Mouse (Mus musculus) ES-Bruce4 (cell line): ENCODE measurements at regions not wholly inside any gene's neighbourhood (a gene's known extent, or its start where the extent isn't known, plus 50 kb on each side); places are given as distances from the start of the nearest gene placed in this dataset.

Experiments used
- CTCF ChIP-seq: IDR thresholded peaks from one replicate; pipeline ENCODE4 v1.8.1; 2011; ENCODE audit warnings: low read depth, low read length
- EP300 ChIP-seq: IDR thresholded peaks from 2 replicates; pipeline ENCODE4 v1.6.1; 2011; ENCODE audit warnings: low read depth, low read length; ENCODE audit not compliant: insufficient read depth

DNA sequence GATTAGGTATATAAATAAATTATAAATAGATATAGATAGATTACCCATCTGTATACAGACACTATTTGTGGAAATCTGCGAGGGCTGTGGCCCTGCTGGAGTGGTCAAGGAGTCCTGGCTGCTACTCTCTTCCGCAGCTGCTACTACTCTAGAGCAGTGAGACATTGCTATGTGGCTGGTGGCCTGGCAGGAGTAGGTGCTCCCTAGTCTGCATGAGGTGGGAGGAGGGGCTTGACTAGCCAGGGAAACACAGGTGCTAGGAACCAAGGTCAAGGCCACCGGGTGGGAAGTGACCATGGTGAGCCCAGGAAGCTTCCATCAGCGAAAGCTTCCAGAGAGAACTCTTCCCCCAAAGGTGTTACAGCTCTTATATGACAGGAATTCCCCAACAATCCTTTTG is 100.3 kb downstream of the Dyrk2 start:
- no peak for TF ChIP-seq EP300
- no peak for TF ChIP-seq CTCF
